26 mouse cellular contexts compared by ENCODE assay signal in genomic region chr3:129363426-129363825, GRCm38 (mm10). TPM values are rescaled to one million over a fixed set of nuclear protein-coding genes. Genes with fewer than 3 reads are reported as not detected.
DNase-seq lines count a peak whose midpoint lies in the region; ATAC-seq and TF ChIP-seq lines count a peak whose summit lies in the region.
"Had no signal": no experiment of that assay in that cellular context is flagged by ENCODE, and none has a peak within 500 bp of the region (broad histone marks: within the 10 kb centered on the region; RNA-seq: fewer than 3 reads in every experiment).

No protein-coding gene starts in this region.

- no peaks in the 10 kb centered on the region for H3K36me3 ChIP-seq in hindbrain, embryonic 15.5 days
- H3K36me3 ChIP-seq in hindbrain, embryonic 11.5 days (ENCODE audit: control insufficient read depth, insufficient read depth, low read length): no peaks in the 10 kb centered on the region
- H3K36me3 ChIP-seq in neural tube, embryonic 13.5 days: no peaks in the 10 kb centered on the region
- no peaks in the 10 kb centered on the region for H3K36me3 ChIP-seq in hindbrain, embryonic 16.5 days (ENCODE audit: control insufficient read depth, insufficient read depth, low read length)
- no peaks in the 10 kb centered on the region for H3K36me3 ChIP-seq in neural tube, embryonic 15.5 days
- H3K36me3 ChIP-seq in forebrain, postnatal 0 days (ENCODE audit: insufficient read depth): no peaks in the 10 kb centered on the region
- H3K36me3 ChIP-seq: embryonic facial prominence, embryonic 12.5 days; embryonic facial prominence, embryonic 15.5 days; forebrain, embryonic 15.5 days; heart, embryonic 10.5 days; heart, embryonic 13.5 days had no signal

- WGBS in hindbrain, embryonic 15.5 days: 55% methylated on average over 1 of the region's 1 CpGs
- WGBS in hindbrain, embryonic 11.5 days: 70% methylated on average over 1 of the region's 1 CpGs
- WGBS in neural tube, embryonic 13.5 days: 70% methylated on average over 1 of the region's 1 CpGs
- WGBS in hindbrain, embryonic 16.5 days: 79% methylated on average over 1 of the region's 1 CpGs
- 68% methylated on average over 1 of the region's 1 CpGs for WGBS in neural tube, embryonic 15.5 days
- 93% methylated on average over 1 of the region's 1 CpGs for WGBS in forebrain, postnatal 0 days

- no peak overlapping the region for H3K4me2 ChIP-seq in hindbrain, embryonic 15.5 days
- no peak overlapping the region for H3K4me2 ChIP-seq in hindbrain, embryonic 11.5 days (replicated peaks; ENCODE audit: low read depth, low read length)
- H3K4me2 ChIP-seq in neural tube, embryonic 13.5 days: no peak overlapping the region
- no peak overlapping the region for H3K4me2 ChIP-seq in hindbrain, embryonic 16.5 days (ENCODE audit: low read length)
- H3K4me2 ChIP-seq in neural tube, embryonic 15.5 days: no peak overlapping the region
- no peak overlapping the region for H3K4me2 ChIP-seq in forebrain, postnatal 0 days (ENCODE audit: low read depth)
- H3K4me2 ChIP-seq: embryonic facial prominence, embryonic 12.5 days; embryonic facial prominence, embryonic 15.5 days; forebrain, embryonic 15.5 days; heart, embryonic 13.5 days had no signal

- H3K4me3 ChIP-seq in hindbrain, embryonic 15.5 days: no peak overlapping the region
- H3K4me3 ChIP-seq in hindbrain, embryonic 11.5 days (ENCODE audit: low read depth, low read length): no peak overlapping the region
- no peak overlapping the region for H3K4me3 ChIP-seq in neural tube, embryonic 13.5 days
- no peak overlapping the region for H3K4me3 ChIP-seq in hindbrain, embryonic 16.5 days (ENCODE audit: low read length)
- H3K4me3 ChIP-seq in neural tube, embryonic 15.5 days (replicated peaks): no peak overlapping the region
- no peak overlapping the region for H3K4me3 ChIP-seq in forebrain, postnatal 0 days (ENCODE audit: low read depth, low read length)
- H3K4me3 ChIP-seq: embryonic facial prominence, embryonic 12.5 days; embryonic facial prominence, embryonic 15.5 days; forebrain, embryonic 15.5 days; heart, adult 2 months; heart, embryonic 10.5 days; heart, embryonic 13.5 days had no signal

- no peak for TF ChIP-seq CTCF in forebrain, postnatal 0 days (IDR thresholded peaks at IDR 0.05; ENCODE audit: low read depth)

- ATAC-seq in hindbrain, embryonic 15.5 days (ENCODE audit: low FRiP score, low read depth): peak; percentile 51; the same call in 1 of the 2 replicates
- ATAC-seq in hindbrain, embryonic 11.5 days (ENCODE audit: low FRiP score): no peak
- ATAC-seq in neural tube, embryonic 13.5 days (ENCODE audit: low read depth): peak; percentile 84
- peak; percentile 87 for ATAC-seq in hindbrain, embryonic 16.5 days
- ATAC-seq in neural tube, embryonic 15.5 days (ENCODE audit: low FRiP score): peak; percentile 89
- ATAC-seq in forebrain, postnatal 0 days: no peak
- ATAC-seq: forebrain, embryonic 15.5 days; intestine, postnatal 0 days had no signal

- 0 out of 2 replicates have a peak overlapping the region, but pooled peaks have one; percentile 15 for H3K27ac ChIP-seq in hindbrain, embryonic 15.5 days (replicated peaks)
- H3K27ac ChIP-seq in hindbrain, embryonic 11.5 days (ENCODE audit: low read depth, low read length): no peak overlapping the region
- H3K27ac ChIP-seq in neural tube, embryonic 13.5 days (replicated peaks): no peak overlapping the region
- H3K27ac ChIP-seq in hindbrain, embryonic 16.5 days (ENCODE audit: low read depth, low read length): no peak overlapping the region
- H3K27ac ChIP-seq in neural tube, embryonic 15.5 days (replicated peaks): peak overlapping the region; percentile 51
- no peak overlapping the region for H3K27ac ChIP-seq in forebrain, postnatal 0 days (ENCODE audit: low read depth, low read length)
- H3K27ac ChIP-seq: embryonic facial prominence, embryonic 12.5 days; embryonic facial prominence, embryonic 15.5 days; forebrain, embryonic 15.5 days; heart, adult 2 months; heart, embryonic 10.5 days; heart, embryonic 13.5 days had no signal

- H3K4me1 ChIP-seq in hindbrain, embryonic 15.5 days (replicated peaks): no peaks in the 10 kb centered on the region
- H3K4me1 ChIP-seq in hindbrain, embryonic 11.5 days (replicated peaks; ENCODE audit: control insufficient read depth, insufficient read depth, low read length): no peaks in the 10 kb centered on the region
- H3K4me1 ChIP-seq in neural tube, embryonic 13.5 days (replicated peaks): no peaks in the 10 kb centered on the region
- H3K4me1 ChIP-seq in hindbrain, embryonic 16.5 days (ENCODE audit: control insufficient read depth, insufficient read depth, low read depth, low read length): no peaks in the 10 kb centered on the region
- 0 out of 2 replicates have a peak, but pooled peaks cover 2% of the 10 kb centered on the region for H3K4me1 ChIP-seq in neural tube, embryonic 15.5 days
- H3K4me1 ChIP-seq in forebrain, postnatal 0 days (ENCODE audit: insufficient read depth): no peaks in the 10 kb centered on the region
- H3K4me1 ChIP-seq: embryonic facial prominence, embryonic 12.5 days; embryonic facial prominence, embryonic 15.5 days; forebrain, embryonic 15.5 days; heart, embryonic 10.5 days; heart, embryonic 13.5 days had no signal

- no peaks in the 10 kb centered on the region for H3K9me3 ChIP-seq in hindbrain, embryonic 15.5 days
- no peaks in the 10 kb centered on the region for H3K9me3 ChIP-seq in hindbrain, embryonic 11.5 days (ENCODE audit: control insufficient read depth, low read length)
- 0 out of 2 replicates have a peak, but pooled peaks cover 2% of the 10 kb centered on the region for H3K9me3 ChIP-seq in neural tube, embryonic 13.5 days
- H3K9me3 ChIP-seq in hindbrain, embryonic 16.5 days (ENCODE audit: control insufficient read depth, low read length): no peaks in the 10 kb centered on the region
- H3K9me3 ChIP-seq in neural tube, embryonic 15.5 days (replicated peaks): no peaks in the 10 kb centered on the region
- H3K9me3 ChIP-seq in forebrain, postnatal 0 days (ENCODE audit: low read length): no peaks in the 10 kb centered on the region
- H3K9me3 ChIP-seq: embryonic facial prominence, embryonic 12.5 days; embryonic facial prominence, embryonic 15.5 days; forebrain, embryonic 15.5 days; heart, embryonic 10.5 days; heart, embryonic 13.5 days had no signal

- DNase-seq in hindbrain, embryonic 11.5 days (ENCODE audit: low spot score): no peak
- no peak for DNase-seq in neural tube, embryonic 10.5 days (ENCODE audit: extremely low spot score, low spot score)
- no peak for DNase-seq in adrenal gland, adult 8-10 months
- no peak for DNase-seq in forebrain, postnatal 0 days
- DNase-seq: adrenal gland, postnatal 14 days; cerebellum, adult 11 months; cerebellum, adult 2 months; cerebellum, adult 9-11 months; cerebellum, postnatal 25 days; gastrocnemius, postnatal 10 days; gastrocnemius, postnatal 36 days; heart, adult 2 months; heart, postnatal 14 days; heart, postnatal 4 days had no signal

- H3K9ac ChIP-seq in hindbrain, embryonic 15.5 days: no peak overlapping the region
- no peak overlapping the region for H3K9ac ChIP-seq in hindbrain, embryonic 11.5 days (ENCODE audit: low read depth, low read length)
- no peak overlapping the region for H3K9ac ChIP-seq in neural tube, embryonic 13.5 days
- no peak overlapping the region for H3K9ac ChIP-seq in hindbrain, embryonic 16.5 days (ENCODE audit: low read depth, low read length)
- no peak overlapping the region for H3K9ac ChIP-seq in neural tube, embryonic 15.5 days (replicated peaks)
- no peak overlapping the region for H3K9ac ChIP-seq in forebrain, postnatal 0 days
- H3K9ac ChIP-seq: embryonic facial prominence, embryonic 12.5 days; embryonic facial prominence, embryonic 15.5 days; forebrain, embryonic 15.5 days; heart, embryonic 13.5 days had no signal

- no peaks in the 10 kb centered on the region for H3K27me3 ChIP-seq in hindbrain, embryonic 15.5 days
- H3K27me3 ChIP-seq in hindbrain, embryonic 11.5 days (ENCODE audit: control insufficient read depth, insufficient read depth, low read length): no peaks in the 10 kb centered on the region
- H3K27me3 ChIP-seq in neural tube, embryonic 13.5 days: no peaks in the 10 kb centered on the region
- no peaks in the 10 kb centered on the region for H3K27me3 ChIP-seq in hindbrain, embryonic 16.5 days (replicated peaks; ENCODE audit: control insufficient read depth, insufficient read depth, low read length)
- no peaks in the 10 kb centered on the region for H3K27me3 ChIP-seq in neural tube, embryonic 15.5 days (replicated peaks)
- H3K27me3 ChIP-seq in forebrain, postnatal 0 days (ENCODE audit: insufficient read depth, low read length): no peaks in the 10 kb centered on the region
- H3K27me3 ChIP-seq: embryonic facial prominence, embryonic 12.5 days; embryonic facial prominence, embryonic 15.5 days; forebrain, embryonic 15.5 days; heart, embryonic 13.5 days had no signal

RNA-seq across cellular contexts. Expression of gene Enpep, which starts 30.9 kb away (rescaled TPM):
- 2.6 and 3.9 TPM in 2 replicates for polyA plus RNA-seq in hindbrain, embryonic 15.5 days (2015; fragmentation: Nextera tagmentation; extraction: Ambion mirVana)
- polyA plus RNA-seq in hindbrain, embryonic 11.5 days (2014; fragmentation: Nextera tagmentation; extraction: Ambion mirVana): 0.39 and 0.49 TPM in 2 replicates
- polyA plus RNA-seq in neural tube, embryonic 13.5 days (2015; fragmentation: Nextera tagmentation; extraction: Ambion mirVana): 1.5 and 2.1 TPM in 2 replicates
- polyA plus RNA-seq in hindbrain, embryonic 16.5 days (2015; fragmentation: Nextera tagmentation; extraction: Ambion mirVana): 2.4 and 3.2 TPM in 2 replicates
- polyA plus RNA-seq in neural tube, embryonic 15.5 days (2015; fragmentation: Nextera tagmentation; extraction: Ambion mirVana): 3.0 and 7.8 TPM in 2 replicates
- 10 to 100 TPM; 11.5 to 20.7 (median 16.1) TPM for total RNA-seq in adrenal gland, adult 8-10 months (2022)
- 2.9 and 5.7 TPM in 2 replicates for total RNA-seq in forebrain, postnatal 0 days (2014; rRNA removed)
- 1.5 and 2.1 TPM in 2 replicates for polyA plus RNA-seq in forebrain, postnatal 0 days (2015; fragmentation: Nextera tagmentation; extraction: Ambion mirVana)
- total RNA-seq: common myeloid progenitor, adult 5-6 weeks; granulocyte monocyte progenitor cell, adult 5-6 weeks had no signal

Comparison
In these comparisons a context has a peak if more than half of its experiments do, and no peak if none do; other contexts are left out.
1. ATAC-seq: peak in hindbrain, embryonic 15.5 days (single experiment), neural tube, embryonic 13.5 days (single experiment), hindbrain, embryonic 16.5 days (single experiment) and neural tube, embryonic 15.5 days (single experiment); none in hindbrain, embryonic 11.5 days (single experiment) and forebrain, postnatal 0 days (single experiment).
2. H3K27ac ChIP-seq: peak in hindbrain, embryonic 15.5 days (single experiment) and neural tube, embryonic 15.5 days (single experiment); none in hindbrain, embryonic 11.5 days (single experiment), neural tube, embryonic 13.5 days (single experiment), hindbrain, embryonic 16.5 days (single experiment) and forebrain, postnatal 0 days (single experiment).